Mouse (Mus musculus): ENCODE data around the gene Gm12166. TPM values are rescaled to one million over a fixed set of nuclear protein-coding genes. Genes with fewer than 3 reads are reported as not detected.
"Not testable (repeated sequence)": the region's sequence is repeated elsewhere in the genome, so short reads cannot be mapped to it uniquely, and the experiment has no call there.

Gene Gm12166
- polyA plus RNA-seq, 1 experiment from 2014 or later = 6.1 TPM

DNA sequence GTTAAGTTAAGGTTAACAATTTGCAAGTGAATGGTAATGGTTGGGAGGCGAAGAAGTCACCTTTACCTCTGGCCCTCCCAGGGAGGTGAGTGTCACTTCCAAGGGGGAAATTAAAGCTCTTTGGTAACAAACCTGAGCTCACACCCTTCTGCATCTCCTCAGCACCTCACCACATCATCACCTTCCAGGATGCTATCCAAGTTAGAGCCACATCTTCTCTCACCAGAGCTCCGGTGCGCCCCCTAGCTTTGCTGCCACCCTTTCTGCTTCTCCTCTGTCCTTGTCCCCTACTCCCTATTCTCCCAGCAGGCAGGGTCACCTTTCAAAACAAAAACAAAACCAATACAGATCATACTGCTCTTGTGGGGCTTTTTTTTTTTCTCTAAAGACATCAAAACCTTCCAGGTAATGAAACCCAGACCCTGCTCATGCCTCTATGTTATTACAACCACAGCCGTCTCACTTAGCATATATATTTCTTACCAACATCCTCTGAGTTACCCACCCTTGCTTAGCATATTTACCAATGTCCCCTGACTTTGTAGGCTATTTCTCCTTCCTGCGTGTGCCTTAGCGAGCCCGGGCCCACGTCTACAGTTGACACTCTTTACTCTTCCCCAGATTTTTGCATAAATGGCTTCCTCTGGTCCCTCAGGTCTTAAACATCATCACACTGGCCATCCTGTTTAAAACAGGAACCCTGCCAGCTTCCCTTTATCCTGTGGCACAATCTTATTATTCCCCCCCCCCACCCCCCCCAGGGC lies 7.9 kb upstream of the Gm12166 start:
- Histone ChIP-seq H3K36me3 (ENCODE audit: control insufficient read depth, insufficient read depth, low read length) (peaks cover 6% of the 10 kb centered on the region; the same call in 1 of the 2 replicates), H3K4me1 (ENCODE audit: control insufficient read depth, insufficient read depth, low read length) (peaks cover 5% of the 10 kb centered on the region; the same call in 1 of the 2 replicates), H3K4me2 (ENCODE audit: low read depth, low read length) (no peak overlapping the region), H3K4me3 (ENCODE audit: low read depth, low read length) (no peak overlapping the region), H3K27ac (ENCODE audit: low read depth, low read length) (no peak overlapping the region), H3K9ac (replicated peaks; ENCODE audit: low read depth, low read length) (no peak overlapping the region), H3K27me3 (ENCODE audit: control insufficient read depth, insufficient read depth, low read length) (no peaks in the 10 kb centered on the region), H3K9me3 (ENCODE audit: control insufficient read depth, low read length) (no peaks in the 10 kb centered on the region)
- ATAC-seq (ENCODE audit: low read depth) = no peak
- WGBS = 75% methylated on average over 8 of the region's 8 CpGs

DNA sequence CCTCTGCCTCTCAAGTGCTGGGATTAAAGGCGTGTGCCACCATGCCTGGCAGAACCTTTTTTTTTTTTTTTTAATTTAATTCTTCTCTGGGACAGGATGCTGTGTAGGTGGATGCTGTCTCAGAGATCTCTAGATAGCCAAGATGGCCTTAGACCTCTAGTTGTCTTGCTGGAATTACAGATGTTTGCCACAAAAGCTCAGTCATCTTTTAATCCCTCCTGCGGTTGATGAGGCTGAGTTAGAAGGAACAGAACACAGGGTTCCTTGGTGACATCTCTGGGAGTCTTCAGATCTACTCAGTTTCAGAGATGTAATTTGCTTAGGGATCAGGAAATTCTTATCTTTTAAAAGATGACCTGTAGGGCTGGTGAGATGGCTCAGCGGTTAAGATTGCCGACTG lies 6.8 kb upstream of the Gm12166 start:
- no peak overlapping the region for H3K4me2 ChIP-seq (ENCODE audit: low read depth, low read length)
- no peaks in the 10 kb centered on the region; the same call in 1 of the 2 replicates for H3K4me1 ChIP-seq (ENCODE audit: control insufficient read depth, insufficient read depth, low read length)
- H3K36me3 ChIP-seq (ENCODE audit: control insufficient read depth, insufficient read depth, low read length) = 0 out of 2 replicates have a peak, but pooled peaks cover 4% of the 10 kb centered on the region
- WGBS = 97% methylated on average over 4 of the region's 4 CpGs
- no peak overlapping the region for H3K27ac ChIP-seq (ENCODE audit: low read depth, low read length)
- no peaks in the 10 kb centered on the region for H3K27me3 ChIP-seq (ENCODE audit: control insufficient read depth, insufficient read depth, low read length)
- no peak overlapping the region for H3K4me3 ChIP-seq (ENCODE audit: low read depth, low read length)
- H3K9me3 ChIP-seq (ENCODE audit: control insufficient read depth, low read length) = no peaks in the 10 kb centered on the region
- no peak overlapping the region for H3K9ac ChIP-seq (replicated peaks; ENCODE audit: low read depth, low read length)
- ATAC-seq (ENCODE audit: low read depth) = no peak

DNA sequence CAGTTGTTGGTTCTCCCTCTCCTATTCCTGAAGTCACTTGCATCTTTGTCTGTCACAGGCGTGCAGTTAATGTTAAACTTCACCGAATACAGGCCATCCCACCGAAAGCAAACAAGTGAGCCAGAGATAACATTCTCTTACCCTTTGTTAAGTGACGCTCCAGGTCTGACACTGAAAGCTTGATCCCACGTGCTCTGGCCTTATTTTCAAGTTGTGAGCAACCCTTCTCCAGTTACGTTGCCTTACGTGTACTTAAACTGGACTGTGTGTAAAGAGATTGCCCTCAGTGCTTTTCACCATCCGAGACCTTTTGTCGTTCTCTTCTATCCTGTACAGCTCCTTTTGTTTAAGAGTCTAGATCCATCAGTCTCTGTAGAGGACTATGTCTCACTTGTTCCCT lies 5.9 kb upstream of the Gm12166 start:
- H3K4me2 ChIP-seq (ENCODE audit: low read depth, low read length) = peak overlapping the region; percentile 59
- H3K36me3 ChIP-seq (ENCODE audit: control insufficient read depth, insufficient read depth, low read length) = 0 out of 2 replicates have a peak, but pooled peaks cover 4% of the 10 kb centered on the region
- no peak overlapping the region for H3K9ac ChIP-seq (replicated peaks; ENCODE audit: low read depth, low read length)
- no peaks in the 10 kb centered on the region for H3K27me3 ChIP-seq (ENCODE audit: control insufficient read depth, insufficient read depth, low read length)
- H3K27ac ChIP-seq (ENCODE audit: low read depth, low read length) = no peak overlapping the region
- no peak for ATAC-seq (ENCODE audit: low read depth)
- no peaks in the 10 kb centered on the region; the same call in 1 of the 2 replicates for H3K4me1 ChIP-seq (ENCODE audit: control insufficient read depth, insufficient read depth, low read length)
- no peaks in the 10 kb centered on the region for H3K9me3 ChIP-seq (ENCODE audit: control insufficient read depth, low read length)
- 45% methylated on average over 9 of the region's 9 CpGs for WGBS
- H3K4me3 ChIP-seq (ENCODE audit: low read depth, low read length) = peak overlapping the region; percentile 54

DNA sequence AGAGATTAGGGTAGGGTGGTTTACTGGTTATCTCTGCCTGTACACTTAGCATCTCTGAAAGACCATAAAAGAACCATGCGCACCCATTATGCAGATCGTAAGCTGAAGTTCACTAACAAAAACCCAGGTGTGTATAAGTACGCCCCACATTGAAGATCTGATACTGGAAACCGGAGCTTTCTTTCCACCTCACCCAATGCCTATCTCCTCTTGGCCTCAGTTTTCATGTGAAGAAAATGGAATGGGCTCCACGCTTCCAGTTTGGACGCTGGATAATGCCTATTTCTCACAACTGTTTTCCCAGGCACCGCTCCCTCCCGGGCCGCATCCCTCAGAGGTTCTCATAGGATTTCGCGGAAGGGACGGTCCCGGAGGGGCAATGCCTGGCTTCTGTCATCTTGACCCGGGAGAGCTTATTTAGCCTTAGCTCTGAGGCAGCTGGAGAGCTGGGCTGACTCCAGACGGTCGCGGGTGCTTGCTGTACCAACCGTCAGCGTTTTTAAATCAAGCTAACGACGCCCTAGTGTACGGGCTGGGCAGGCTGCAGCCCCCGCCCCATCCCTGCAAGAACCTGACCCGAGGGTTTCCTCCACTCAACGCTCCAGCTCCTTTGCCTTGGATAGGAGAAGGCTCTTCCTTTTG lies 4.8 kb upstream of the Gm12166 start:
- H3K9me3 ChIP-seq (ENCODE audit: control insufficient read depth, low read length) = no peaks in the 10 kb centered on the region
- no peaks in the 10 kb centered on the region for H3K27me3 ChIP-seq (ENCODE audit: control insufficient read depth, insufficient read depth, low read length)
- WGBS = 3% methylated on average over 25 of the region's 25 CpGs
- H3K4me1 ChIP-seq (ENCODE audit: control insufficient read depth, insufficient read depth, low read length) = no peaks in the 10 kb centered on the region; the same call in 1 of the 2 replicates
- H3K4me3 ChIP-seq (ENCODE audit: low read depth, low read length) = peak overlapping the region; percentile 54
- peak; percentile 35; the same call in 1 of the 2 replicates for ATAC-seq (ENCODE audit: low read depth)
- peak overlapping the region; percentile 59 for H3K4me2 ChIP-seq (ENCODE audit: low read depth, low read length)
- peak overlapping the region; percentile 62 for H3K9ac ChIP-seq (replicated peaks; ENCODE audit: low read depth, low read length)
- 0 out of 2 replicates have a peak, but pooled peaks cover 3% of the 10 kb centered on the region for H3K36me3 ChIP-seq (ENCODE audit: control insufficient read depth, insufficient read depth, low read length)
- peak overlapping the region; percentile 85 for H3K27ac ChIP-seq (ENCODE audit: low read depth, low read length)

DNA sequence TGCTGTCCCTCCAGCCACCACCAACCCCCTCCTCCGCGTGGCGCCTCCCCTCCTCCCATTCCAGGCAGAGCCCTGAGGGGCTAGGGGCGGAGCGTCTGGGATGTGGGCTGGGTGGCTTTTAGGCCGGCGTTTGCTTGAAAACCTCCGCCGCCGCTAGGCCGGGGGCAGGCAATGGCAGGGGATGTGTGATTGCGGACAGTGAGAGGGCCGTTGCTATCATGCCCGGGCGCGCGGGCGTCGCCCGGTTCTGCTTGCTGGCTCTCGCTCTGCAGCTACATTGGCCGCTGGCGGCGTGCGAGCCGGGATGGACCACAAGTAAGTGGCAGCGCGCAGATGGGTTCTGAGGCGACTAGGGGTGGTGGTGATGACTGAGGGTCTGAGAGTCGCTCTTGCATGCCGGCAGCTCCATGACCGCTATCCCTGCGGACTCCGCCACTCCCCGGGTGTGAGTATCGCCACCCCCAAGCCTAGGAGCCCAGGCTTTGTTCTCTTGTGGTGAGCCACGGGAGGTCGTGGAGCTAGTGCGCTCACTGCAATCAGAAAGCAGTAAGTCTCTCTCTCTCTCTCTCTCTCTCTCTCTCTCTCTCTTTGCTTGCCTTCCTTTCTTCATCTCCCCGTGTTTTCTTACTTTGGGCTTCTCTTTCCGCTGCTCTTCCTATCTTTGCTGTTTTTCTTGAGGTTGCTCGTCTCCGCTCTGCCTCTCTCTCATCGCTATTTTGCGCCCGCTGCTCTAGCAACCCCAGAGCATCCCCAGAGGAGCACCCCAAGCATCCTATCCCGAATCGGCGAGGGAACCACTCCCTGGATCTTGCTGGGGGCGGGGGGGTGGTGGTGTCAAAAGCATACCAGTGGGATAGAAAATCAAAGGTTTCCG lies 4.0 kb upstream of the Gm12166 start, which contains the start of gene Adam19:
TSS of gene Adam19 (plus strand) at position 97 of the 874 bp plus-strand sequence.
- WGBS = under 1% methylated on average over 49 of the region's 51 CpGs
- ATAC-seq (ENCODE audit: low read depth) = peak; percentile 89
- Histone ChIP-seq H3K9me3 (ENCODE audit: control insufficient read depth, low read length) (no peaks in the 10 kb centered on the region), H3K27me3 (ENCODE audit: control insufficient read depth, insufficient read depth, low read length) (no peaks in the 10 kb centered on the region), H3K27ac (ENCODE audit: low read depth, low read length) (peak within 1 kb of the TSS; percentile 85), H3K4me2 (ENCODE audit: low read depth, low read length) (peak within 1 kb of the TSS; percentile 59), H3K36me3 (ENCODE audit: control insufficient read depth, insufficient read depth, low read length) (no peaks in the 10 kb centered on the region), H3K9ac (replicated peaks; ENCODE audit: low read depth, low read length) (peak within 1 kb of the TSS; percentile 62), H3K4me3 (ENCODE audit: low read depth, low read length) (peak within 1 kb of the TSS; percentile 54), H3K4me1 (ENCODE audit: control insufficient read depth, insufficient read depth, low read length) (no peaks in the 10 kb centered on the region; the same call in 1 of the 2 replicates)

DNA sequence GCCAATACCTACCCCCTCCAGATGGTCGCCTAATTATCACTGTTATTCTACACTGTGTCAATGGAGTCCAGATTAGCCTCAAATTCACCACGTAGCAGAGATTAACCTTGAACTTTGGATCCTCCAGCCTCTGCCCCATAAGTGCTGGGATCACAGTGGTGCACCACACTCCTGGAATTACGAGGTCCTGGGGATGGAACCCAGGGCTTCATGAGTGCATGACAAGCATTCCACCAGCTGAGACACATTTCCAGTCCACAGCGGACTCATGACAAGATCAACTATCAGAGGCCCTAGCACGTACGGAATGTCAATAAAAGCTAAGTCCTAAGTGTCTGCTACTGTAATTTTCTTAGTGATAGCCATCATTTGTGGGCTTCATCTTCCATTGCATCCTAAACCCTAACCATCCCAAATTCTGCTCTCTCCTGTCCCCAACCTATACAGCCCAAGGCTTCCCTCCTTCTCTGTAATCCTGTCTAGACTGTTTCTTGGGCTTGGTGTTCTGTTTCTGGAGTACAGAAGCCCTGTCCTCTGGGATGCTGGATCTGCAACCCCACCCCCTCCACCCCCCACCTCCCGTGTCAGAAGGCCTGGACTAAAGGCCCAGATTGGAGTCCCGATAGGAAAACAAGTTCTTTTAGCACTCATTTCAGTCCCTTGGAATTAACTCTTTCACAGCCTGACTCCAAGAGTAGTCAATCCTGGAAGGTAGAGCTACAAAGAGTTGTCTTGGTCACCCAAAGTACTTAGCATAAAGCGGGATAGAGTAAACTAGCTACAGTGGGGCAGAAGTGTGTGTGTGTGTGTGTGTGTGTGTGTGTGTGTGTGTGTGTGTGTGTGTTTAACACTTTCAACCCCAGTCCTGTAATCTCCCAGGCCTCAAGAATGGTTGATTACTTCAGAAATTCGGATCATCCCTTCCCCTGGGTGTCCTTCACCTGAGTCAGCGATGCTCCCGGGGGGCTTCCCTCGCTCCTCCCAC lies 3.1 kb upstream of the Gm12166 start:
- no peaks in the 10 kb centered on the region for H3K9me3 ChIP-seq (ENCODE audit: control insufficient read depth, low read length)
- H3K4me3 ChIP-seq (ENCODE audit: low read depth, low read length) = peak overlapping the region; percentile 54
- H3K27ac ChIP-seq (ENCODE audit: low read depth, low read length) = peak overlapping the region; percentile 85
- H3K4me1 ChIP-seq (ENCODE audit: control insufficient read depth, insufficient read depth, low read length) = no peaks in the 10 kb centered on the region; the same call in 1 of the 2 replicates
- no peaks in the 10 kb centered on the region for H3K27me3 ChIP-seq (ENCODE audit: control insufficient read depth, insufficient read depth, low read length)
- no peaks in the 10 kb centered on the region for H3K36me3 ChIP-seq (ENCODE audit: control insufficient read depth, insufficient read depth, low read length)
- H3K4me2 ChIP-seq (ENCODE audit: low read depth, low read length) = peak overlapping the region; percentile 59
- H3K9ac ChIP-seq (replicated peaks; ENCODE audit: low read depth, low read length) = peak overlapping the region; percentile 62
- 22% methylated on average over 12 of the region's 13 CpGs for WGBS
- ATAC-seq (ENCODE audit: low read depth) = peak; percentile 39

DNA sequence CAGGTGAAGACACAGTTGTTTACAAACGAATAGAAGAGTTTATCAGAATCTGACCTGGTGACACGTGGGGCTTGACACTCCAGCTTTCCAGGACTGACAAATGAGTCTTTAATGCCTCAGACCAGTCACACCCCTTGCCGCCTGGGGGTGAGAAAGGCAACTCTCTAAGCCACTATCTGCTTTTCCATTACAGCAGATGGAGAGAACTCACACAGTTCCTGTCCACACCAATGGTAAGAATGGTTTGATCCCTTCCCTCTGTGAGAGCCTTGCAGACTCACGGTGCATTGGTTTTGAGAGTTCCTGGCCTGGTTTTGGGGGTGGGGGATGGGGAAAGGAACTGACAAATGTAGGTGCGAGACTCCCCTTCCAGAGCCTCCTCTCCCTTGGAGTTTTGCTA lies 2.2 kb upstream of the Gm12166 start:
- no peak overlapping the region for H3K9ac ChIP-seq (replicated peaks; ENCODE audit: low read depth, low read length)
- H3K4me1 ChIP-seq (ENCODE audit: control insufficient read depth, insufficient read depth, low read length) = no peaks in the 10 kb centered on the region; the same call in 1 of the 2 replicates
- no peak overlapping the region for H3K27ac ChIP-seq (ENCODE audit: low read depth, low read length)
- H3K4me3 ChIP-seq (ENCODE audit: low read depth, low read length) = no peak overlapping the region
- WGBS = 55% methylated on average over 5 of the region's 5 CpGs
- no peak for ATAC-seq (ENCODE audit: low read depth)
- no peaks in the 10 kb centered on the region for H3K36me3 ChIP-seq (ENCODE audit: control insufficient read depth, insufficient read depth, low read length)
- no peak overlapping the region for H3K4me2 ChIP-seq (ENCODE audit: low read depth, low read length)
- H3K27me3 ChIP-seq (ENCODE audit: control insufficient read depth, insufficient read depth, low read length) = no peaks in the 10 kb centered on the region
- no peaks in the 10 kb centered on the region for H3K9me3 ChIP-seq (ENCODE audit: control insufficient read depth, low read length)

DNA sequence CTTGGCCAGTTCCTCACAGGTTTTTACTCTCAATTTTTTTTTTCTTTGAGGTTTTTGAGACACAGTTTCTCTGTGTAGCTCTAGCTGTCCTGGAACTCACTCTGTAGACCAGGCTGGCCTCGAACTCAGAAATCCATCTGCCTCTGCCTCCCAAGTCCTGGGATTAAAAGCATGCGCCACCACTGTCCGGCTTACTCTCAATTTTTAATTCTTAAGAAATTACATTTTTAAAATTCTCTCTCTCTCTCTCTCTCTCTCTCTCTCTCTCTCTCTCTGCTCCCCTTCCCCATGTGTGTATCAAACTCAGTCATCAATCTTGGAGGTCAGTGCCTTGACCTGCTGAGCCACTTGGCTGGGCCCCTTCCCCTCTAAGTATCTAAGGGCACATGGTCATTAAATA lies 1.3 kb upstream of the Gm12166 start:
- not testable (repeated sequence) for H3K4me3 ChIP-seq (ENCODE audit: low read depth, low read length); H3K4me2 ChIP-seq (ENCODE audit: low read depth, low read length); ATAC-seq (ENCODE audit: low read depth); H3K27me3 ChIP-seq (ENCODE audit: control insufficient read depth, insufficient read depth, low read length); H3K9me3 ChIP-seq (ENCODE audit: control insufficient read depth, low read length); H3K36me3 ChIP-seq (ENCODE audit: control insufficient read depth, insufficient read depth, low read length); H3K4me1 ChIP-seq (ENCODE audit: control insufficient read depth, insufficient read depth, low read length); H3K9ac ChIP-seq (replicated peaks; ENCODE audit: low read depth, low read length); H3K27ac ChIP-seq (ENCODE audit: low read depth, low read length)
- WGBS = 96% methylated on average over 3 of the region's 3 CpGs
